Mouse (Mus musculus): Measurements from ENCODE around the gene Jmjd8. TPM values are rescaled to one million over a fixed set of nuclear protein-coding genes. Genes with fewer than 3 reads are reported as not detected.

The Jmjd8 gene
- total and polyA plus RNA-seq, 2 experiments from 2014 or later, result 26.2 to 32.2 TPM

DNA sequence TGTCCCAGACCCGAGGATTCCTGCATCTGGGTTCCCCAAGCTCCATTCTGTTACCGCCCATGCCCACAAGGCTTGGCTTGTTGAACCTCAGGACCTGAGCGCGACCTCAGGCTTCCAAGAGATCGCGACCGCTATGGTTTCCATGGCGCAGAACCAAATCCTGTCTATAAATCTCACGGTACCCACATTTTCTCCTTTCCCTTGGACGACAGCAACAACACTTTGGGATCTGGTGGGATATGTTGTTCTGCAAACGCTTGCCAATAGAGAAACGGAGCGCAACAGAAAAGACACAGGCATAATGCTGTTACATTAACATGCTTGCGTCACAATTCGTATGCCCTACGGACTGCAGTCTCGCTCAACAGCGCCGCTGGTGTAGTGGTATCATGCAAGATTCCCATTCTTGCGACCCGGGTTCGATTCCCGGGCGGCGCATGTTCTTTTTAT is 46.1 kb downstream of the Jmjd8 start, which contains the start of gene Mettl26:
Gene Mettl26 (plus strand): TSS at position 354 of the 450 bp plus-strand sequence.
- peak; percentile 48 for DNase-seq (ENCODE audit: low spot score)
- under 1% methylated on average over 25 of the region's 25 CpGs for WGBS
- Histone ChIP-seq H3K27me3 (ENCODE audit: control insufficient read depth, insufficient read depth, low read length) (no peaks in the 10 kb centered on the region), H3K36me3 (replicated peaks; ENCODE audit: control insufficient read depth, insufficient read depth, low read length) (no peaks in the 10 kb centered on the region), H3K9me3 (replicated peaks; ENCODE audit: control insufficient read depth, low read length) (no peaks in the 10 kb centered on the region), H3K4me2 (ENCODE audit: low read depth, low read length) (peak within 1 kb of the TSS; percentile 90), H3K4me1 (ENCODE audit: control insufficient read depth, insufficient read depth) (peaks cover 18% of the 10 kb centered on the region; the same call in 1 of the 2 replicates), H3K9ac (replicated peaks; ENCODE audit: low read depth, low read length) (peak within 1 kb of the TSS; percentile 66), H3K27ac (ENCODE audit: low read depth) (peak within 1 kb of the TSS; percentile 94), H3K4me3 (ENCODE audit: low read depth, low read length) (peak within 1 kb of the TSS; percentile 80)
- no peak for TF ChIP-seq EP300 (IDR thresholded peaks at IDR 0.05; ENCODE audit: low read depth)
- TF ChIP-seq CTCF (IDR thresholded peaks at IDR 0.05; ENCODE audit: low read depth), result peak; percentile 2; the same call in 1 of the 2 replicates
- ATAC-seq (ENCODE audit: insufficient read depth, low read depth), result peak; percentile 76

DNA sequence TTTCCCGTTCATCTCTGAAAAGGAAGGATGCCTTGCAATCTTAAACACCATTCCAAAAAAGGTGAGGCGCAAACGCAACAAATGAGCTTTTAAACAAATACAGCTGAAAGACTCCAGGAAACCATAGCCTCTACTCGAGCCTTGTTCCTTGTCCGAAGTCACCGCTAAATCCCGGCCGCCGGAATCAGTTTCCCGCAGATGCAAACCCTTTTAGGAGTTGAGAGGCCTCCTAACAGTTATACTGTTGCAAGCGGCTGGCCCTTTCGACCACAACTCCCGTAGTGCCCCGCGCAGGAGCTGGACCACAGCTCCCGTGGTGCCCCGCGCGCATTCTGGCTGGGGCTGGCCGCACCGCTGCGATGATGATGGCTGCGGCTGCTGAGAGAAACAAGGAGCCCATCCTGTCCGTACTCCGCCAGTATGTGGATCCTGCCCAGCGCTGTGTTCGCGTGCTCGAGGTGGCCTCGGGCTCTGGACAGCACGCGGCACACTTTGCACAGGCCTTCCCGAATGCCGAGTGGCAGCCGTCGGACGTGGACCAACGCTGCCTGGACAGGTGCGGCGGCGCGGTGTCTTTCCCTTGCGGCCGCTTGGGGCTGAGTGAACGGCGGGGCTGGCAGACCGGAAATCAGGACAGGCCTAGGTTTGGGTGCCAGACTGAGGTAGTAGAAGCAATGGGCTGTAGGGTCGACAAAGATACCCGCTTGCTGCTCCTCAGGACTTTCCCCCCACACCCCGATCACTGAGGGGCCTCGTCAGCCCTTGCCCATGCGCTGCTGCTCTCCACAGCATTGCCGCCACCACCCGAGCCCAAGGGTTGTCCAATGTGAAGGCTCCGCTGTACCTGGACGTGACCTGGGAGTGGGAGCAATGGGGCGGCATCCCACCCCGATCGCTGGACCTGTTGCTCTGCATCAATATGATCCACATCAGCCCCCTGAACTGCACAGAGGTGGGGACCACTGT is 46.8 kb downstream of the Jmjd8 start:
- ATAC-seq (ENCODE audit: insufficient read depth, low read depth) (peak; percentile 93), DNase-seq (ENCODE audit: low spot score) (peak; percentile 87)
- Histone ChIP-seq H3K4me2 (ENCODE audit: low read depth, low read length) (peak overlapping the region; percentile 90), H3K4me3 (ENCODE audit: low read depth, low read length) (peak overlapping the region; percentile 80), H3K36me3 (replicated peaks; ENCODE audit: control insufficient read depth, insufficient read depth, low read length) (no peaks in the 10 kb centered on the region), H3K27me3 (ENCODE audit: control insufficient read depth, insufficient read depth, low read length) (no peaks in the 10 kb centered on the region), H3K4me1 (ENCODE audit: control insufficient read depth, insufficient read depth) (peaks cover 18% of the 10 kb centered on the region; the same call in 1 of the 2 replicates), H3K9me3 (replicated peaks; ENCODE audit: control insufficient read depth, low read length) (no peaks in the 10 kb centered on the region), H3K9ac (replicated peaks; ENCODE audit: low read depth, low read length) (peak overlapping the region; percentile 66), H3K27ac (ENCODE audit: low read depth) (peak overlapping the region; percentile 94)
- WGBS, result under 1% methylated on average over 59 of the region's 59 CpGs
- TF ChIP-seq CTCF (IDR thresholded peaks at IDR 0.05; ENCODE audit: low read depth) (no peak), EP300 (IDR thresholded peaks at IDR 0.05; ENCODE audit: low read depth) (no peak; the same call in 1 of the 2 replicates)

DNA sequence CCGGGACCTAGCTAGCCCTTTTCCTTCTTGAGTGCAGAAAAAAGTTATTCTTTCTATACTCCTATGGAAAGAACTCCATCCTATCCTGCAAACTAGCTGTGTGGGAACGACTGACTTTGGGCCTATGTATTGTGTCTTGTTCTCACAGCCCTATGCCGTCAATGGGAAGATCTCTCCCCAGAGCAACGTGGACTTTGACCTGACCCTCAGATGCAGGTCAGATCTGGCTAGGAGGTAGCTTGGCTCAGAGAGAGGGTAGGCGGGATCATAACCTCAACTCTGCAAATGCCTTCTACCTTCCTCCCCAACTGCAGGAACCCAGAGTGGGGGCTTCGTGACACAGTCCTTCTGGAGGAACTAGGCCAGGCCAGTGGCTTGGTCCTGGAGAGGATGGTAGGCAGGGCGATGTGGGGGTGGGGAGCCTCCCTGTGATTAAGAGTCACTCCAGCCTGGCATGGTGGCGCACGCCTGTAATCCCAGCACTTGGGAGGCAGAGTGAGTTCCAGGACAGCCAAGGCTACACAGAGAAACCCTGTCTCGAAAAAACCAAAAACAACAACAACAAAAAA is 47.8 kb downstream of the Jmjd8 start:
- Histone ChIP-seq H3K4me2 (ENCODE audit: low read depth, low read length) (peak overlapping the region; percentile 90), H3K4me3 (ENCODE audit: low read depth, low read length) (peak overlapping the region; percentile 80; the same call in 1 of the 2 replicates), H3K27ac (ENCODE audit: low read depth) (no peak overlapping the region), H3K9me3 (replicated peaks; ENCODE audit: control insufficient read depth, low read length) (no peaks in the 10 kb centered on the region), H3K9ac (replicated peaks; ENCODE audit: low read depth, low read length) (no peak overlapping the region), H3K4me1 (ENCODE audit: control insufficient read depth, insufficient read depth) (peaks cover 18% of the 10 kb centered on the region; the same call in 1 of the 2 replicates), H3K27me3 (ENCODE audit: control insufficient read depth, insufficient read depth, low read length) (no peaks in the 10 kb centered on the region), H3K36me3 (replicated peaks; ENCODE audit: control insufficient read depth, insufficient read depth, low read length) (0 out of 2 replicates have a peak, but pooled peaks cover under 1% of the 10 kb centered on the region)
- ATAC-seq (ENCODE audit: insufficient read depth, low read depth) (no peak), DNase-seq (ENCODE audit: low spot score) (no peak)
- no peak for TF ChIP-seq CTCF (IDR thresholded peaks at IDR 0.05; ENCODE audit: low read depth)
- TF ChIP-seq EP300 (IDR thresholded peaks at IDR 0.05; ENCODE audit: low read depth), result no peak
- 66% methylated on average over 10 of the region's 10 CpGs for WGBS

DNA sequence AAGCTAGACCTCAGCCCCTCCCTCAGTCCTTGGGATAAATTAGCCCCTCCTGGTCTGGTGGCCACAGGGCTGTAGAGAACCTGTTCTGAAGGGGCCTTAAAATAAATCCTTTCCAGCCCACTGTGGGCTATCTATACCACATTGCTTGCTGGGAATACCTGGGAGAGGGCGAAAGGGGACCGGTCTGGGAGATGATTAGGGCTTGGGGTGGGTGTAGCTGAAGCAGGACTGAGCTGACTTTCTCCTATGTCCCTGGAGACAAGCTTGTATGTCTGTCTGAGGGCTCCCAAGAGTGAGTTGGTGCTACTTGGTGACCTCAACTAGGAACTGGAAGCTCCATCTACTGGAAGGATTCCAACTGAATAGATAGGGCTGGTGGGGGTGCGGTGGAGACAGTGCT is 48.4 kb downstream of the Jmjd8 start:
- WGBS, result 59% methylated on average over 3 of the region's 3 CpGs
- ATAC-seq (ENCODE audit: insufficient read depth, low read depth) (no peak), DNase-seq (ENCODE audit: low spot score) (no peak)
- Histone ChIP-seq H3K36me3 (replicated peaks; ENCODE audit: control insufficient read depth, insufficient read depth, low read length) (0 out of 2 replicates have a peak, but pooled peaks cover 3% of the 10 kb centered on the region), H3K9me3 (replicated peaks; ENCODE audit: control insufficient read depth, low read length) (no peaks in the 10 kb centered on the region), H3K4me1 (ENCODE audit: control insufficient read depth, insufficient read depth) (peaks cover 18% of the 10 kb centered on the region; the same call in 1 of the 2 replicates), H3K9ac (replicated peaks; ENCODE audit: low read depth, low read length) (no peak overlapping the region), H3K27me3 (ENCODE audit: control insufficient read depth, insufficient read depth, low read length) (no peaks in the 10 kb centered on the region), H3K27ac (ENCODE audit: low read depth) (no peak overlapping the region), H3K4me2 (ENCODE audit: low read depth, low read length) (no peak overlapping the region), H3K4me3 (ENCODE audit: low read depth, low read length) (no peak overlapping the region)
- TF ChIP-seq CTCF (IDR thresholded peaks at IDR 0.05; ENCODE audit: low read depth) (no peak), EP300 (IDR thresholded peaks at IDR 0.05; ENCODE audit: low read depth) (no peak)

All from heart, postnatal 0 days (tissue).